Mouse (Mus musculus): Measurements from ENCODE around the gene Ap1s3.

The Ap1s3 gene

DNA sequence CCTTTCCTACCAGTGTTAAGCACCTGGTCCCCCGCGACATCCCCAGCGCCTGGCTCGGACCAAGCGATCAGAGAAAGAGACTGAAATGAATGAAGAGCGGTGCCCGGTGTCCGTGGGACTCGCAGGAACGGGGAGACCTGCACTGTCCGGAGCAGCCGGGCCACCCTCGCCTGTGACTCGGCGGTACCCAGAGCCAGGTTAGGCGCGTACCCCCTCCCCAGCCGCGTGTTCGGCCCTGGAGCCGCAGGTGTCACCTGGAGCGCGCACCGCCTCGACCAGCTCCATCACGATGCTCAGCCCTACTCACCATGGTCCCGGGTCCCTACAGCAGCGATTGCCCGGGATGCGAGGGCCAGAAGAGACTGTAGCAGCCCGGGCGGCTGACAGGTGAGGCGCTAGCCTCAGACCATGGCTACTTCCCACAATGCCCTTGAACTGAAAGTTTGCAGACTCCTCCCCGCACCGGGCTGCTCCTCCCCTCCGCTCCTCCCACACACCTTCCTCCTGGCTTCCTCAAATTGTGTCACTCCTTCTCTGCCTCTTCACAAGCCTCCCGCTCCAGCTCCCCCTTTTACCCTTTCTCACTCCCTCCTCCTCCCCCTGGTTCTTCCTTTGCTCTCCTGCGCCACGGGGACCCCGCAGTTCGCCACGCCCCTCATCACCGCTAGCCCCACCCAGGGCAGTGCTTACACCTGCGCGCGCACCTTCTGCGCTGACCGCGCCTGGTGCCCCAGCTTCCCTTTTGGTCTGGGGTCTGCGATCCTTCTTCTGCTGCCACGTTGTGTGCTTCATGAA lies at the start of gene Ap1s3:
Ap1s3 (minus strand) TSS at position 430 of the 795 bp plus-strand sequence.
- in situ Hi-C loops (cut with MboI, MseI): no loop called here

DNA sequence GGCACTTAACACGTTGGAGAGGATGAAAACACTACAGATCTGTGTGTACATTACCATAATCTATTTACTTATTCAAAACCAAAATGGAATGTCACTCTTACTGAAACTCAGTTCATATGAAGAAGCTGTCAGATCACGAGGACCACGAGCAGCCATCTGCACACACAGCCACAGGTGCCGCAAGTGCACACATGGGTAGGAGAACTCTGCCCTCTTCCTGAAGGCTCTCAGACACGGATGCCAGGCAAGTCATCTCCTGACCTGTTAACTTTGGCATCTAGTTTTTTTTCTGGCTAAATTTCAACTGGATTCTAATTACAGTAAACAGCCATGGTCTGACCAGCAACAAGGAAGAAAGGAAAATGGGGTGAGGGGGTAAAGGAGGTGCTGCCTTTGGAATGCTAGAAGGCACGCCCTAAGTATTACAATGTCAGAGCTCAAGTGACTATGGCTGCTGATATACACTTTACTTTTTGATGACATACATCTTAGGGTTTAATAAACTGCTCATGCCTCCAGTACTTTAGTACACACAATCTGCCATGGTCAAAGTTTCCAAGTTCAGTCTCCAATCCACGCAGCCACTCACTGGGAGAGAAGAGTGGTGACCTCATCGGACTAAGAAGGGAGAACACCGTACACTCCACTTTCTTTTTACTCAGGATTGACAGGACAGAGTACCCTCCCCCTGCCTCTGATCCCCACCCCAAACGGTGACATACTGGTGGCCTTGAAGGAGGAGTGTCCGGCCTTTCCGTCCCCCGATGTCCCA lies 42.6 kb upstream of the Ap1s3 start:
- in situ Hi-C loops (cut with MboI, MseI): loop anchor here in 1 of 2 experiments (5.0 kb wide), 1 partner anchor 48 kb away; no protein-coding TSS in a partner anchor

DNA sequence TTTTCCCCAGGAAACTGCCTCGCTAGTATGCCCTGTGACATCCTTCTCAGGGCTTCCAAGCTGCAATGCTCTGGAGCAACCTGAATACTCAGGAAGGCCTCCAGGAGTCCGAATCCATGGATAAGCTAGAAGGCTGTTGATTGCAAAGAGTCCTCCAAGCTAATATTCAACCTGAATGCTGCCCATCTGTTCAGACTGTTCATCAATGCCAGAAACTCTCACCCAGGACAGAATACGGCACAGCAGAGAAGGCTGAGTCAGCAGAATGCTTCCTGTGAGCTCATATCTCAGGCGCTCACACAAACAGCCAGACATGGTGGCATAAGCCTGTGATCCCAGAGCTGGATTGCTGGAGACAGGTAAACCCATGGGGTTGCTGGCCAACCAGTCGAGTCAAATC lies 41.3 kb upstream of the Ap1s3 start:
- in situ Hi-C loops (cut with MboI, MseI): loop anchor here in 1 of 2 experiments (5.0 kb wide), 1 partner anchor 49 kb away; no protein-coding TSS in a partner anchor

DNA sequence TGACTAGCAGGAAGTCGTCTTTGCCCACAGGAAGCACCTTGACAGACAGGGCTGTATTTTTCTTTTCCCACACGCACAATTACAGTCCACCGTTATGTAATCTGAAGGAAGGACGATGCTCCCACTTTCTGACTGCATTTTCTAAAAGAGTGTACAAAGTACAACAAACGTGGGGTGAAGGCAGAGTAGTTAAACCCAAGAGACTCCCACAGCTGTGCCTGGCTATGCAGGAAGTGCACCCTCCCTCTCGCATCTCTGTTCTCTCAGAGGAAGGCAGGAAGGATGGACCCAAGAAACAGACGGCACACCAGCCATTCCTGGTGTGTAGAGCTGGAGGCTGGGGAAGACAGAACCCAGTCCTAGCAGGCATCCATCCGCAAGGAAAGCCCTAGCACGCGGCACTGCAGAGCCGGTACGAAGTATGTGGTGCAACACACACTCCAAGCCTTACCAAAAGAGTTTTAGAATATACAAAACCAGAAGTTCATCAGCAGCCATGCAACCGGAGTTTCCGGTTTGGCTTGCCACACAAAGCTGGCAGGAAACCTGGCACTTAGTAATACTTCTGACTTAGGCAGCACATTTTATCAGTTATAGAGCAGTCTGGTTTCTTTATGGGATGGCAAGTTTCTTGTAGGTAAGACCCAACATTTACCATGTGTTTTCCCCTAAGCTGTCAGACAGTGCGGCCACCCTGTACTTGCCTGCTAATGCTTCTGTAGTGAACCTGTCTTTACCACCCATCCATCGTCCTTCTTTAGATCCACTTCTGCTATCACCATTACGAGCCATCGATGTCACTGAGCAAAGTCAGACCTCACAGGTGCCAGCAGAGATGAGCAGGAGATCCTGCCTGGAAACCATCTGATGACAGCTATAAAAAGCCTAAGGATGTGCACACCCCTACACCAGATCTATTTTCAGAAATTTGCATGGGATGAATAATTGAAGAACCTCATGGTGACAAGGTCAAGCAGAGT lies 39.7 kb upstream of the Ap1s3 start:
- in situ Hi-C loops (cut with MboI, MseI): loop anchor here in 1 of 2 experiments (5.0 kb wide), 1 partner anchor 51 kb away; no protein-coding TSS in a partner anchor

DNA sequence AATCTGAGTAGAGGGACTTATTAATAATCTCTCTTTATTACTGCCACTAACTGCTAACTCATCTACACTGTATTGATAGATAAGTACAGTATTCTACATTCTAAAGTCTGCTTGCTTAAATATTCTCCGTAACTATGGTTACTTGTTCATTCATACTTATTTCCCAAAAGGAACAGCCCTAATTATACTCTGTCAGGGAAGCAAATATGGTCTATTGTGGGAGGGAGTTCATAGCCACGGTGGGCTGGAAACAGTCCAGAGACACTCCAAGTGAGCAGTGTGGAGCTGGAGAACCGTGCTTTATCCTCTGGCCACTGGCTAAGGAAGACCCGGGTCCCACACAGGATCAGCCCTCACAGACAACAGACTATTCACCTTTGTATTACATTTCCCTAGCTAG lies 38.9 kb upstream of the Ap1s3 start:
- in situ Hi-C loops (cut with MboI, MseI): loop anchor here in 1 of 2 experiments (5.0 kb wide), 1 partner anchor 52 kb away; no protein-coding TSS in a partner anchor

DNA sequence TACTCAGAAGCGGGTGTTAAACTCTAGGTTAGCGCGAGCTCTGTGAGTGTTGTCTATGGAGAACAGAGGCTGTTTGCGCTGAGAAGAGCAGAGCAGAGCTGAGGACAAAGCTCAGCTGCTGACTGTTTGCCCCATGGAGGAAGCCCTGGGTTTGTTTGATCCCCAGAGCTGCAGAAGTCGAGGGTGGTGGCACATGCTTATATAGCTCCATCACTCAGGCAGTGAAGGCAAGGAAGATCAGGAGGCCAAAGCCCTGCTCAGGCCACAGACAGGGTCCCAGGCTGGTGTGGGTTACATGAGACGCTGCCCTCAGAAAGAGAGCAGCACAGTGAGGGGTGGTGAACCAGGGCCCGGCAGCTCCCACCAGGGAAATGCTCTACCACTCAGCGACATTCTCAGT lies 38.4 kb upstream of the Ap1s3 start:
- in situ Hi-C loops (cut with MboI, MseI): loop anchor here in 1 of 2 experiments (5.0 kb wide), 1 partner anchor 52 kb away; no protein-coding TSS in a partner anchor

DNA sequence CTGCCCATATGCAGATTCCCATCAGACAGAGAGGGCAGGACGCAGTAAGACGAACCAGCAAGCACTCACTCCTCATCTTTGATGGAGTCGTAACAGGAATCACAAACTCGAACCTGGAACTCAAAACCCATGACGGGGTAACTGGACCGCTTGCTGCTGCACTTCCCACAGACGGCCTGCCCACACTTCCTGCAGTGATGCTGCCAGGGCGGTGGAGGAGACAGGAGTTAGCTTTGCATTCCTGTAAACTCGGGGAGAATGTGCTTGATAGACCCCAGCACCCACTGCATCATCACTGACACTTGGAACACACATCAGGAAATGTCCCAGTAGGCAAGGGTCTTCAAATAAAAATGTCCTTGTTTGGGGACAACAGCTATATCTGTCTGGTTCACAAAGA lies 35.6 kb upstream of the Ap1s3 start:
- in situ Hi-C loops (cut with MboI, MseI): loop anchor here in 1 of 2 experiments (10.0 kb wide), 1 partner anchor 397 kb away; no protein-coding TSS in a partner anchor

DNA sequence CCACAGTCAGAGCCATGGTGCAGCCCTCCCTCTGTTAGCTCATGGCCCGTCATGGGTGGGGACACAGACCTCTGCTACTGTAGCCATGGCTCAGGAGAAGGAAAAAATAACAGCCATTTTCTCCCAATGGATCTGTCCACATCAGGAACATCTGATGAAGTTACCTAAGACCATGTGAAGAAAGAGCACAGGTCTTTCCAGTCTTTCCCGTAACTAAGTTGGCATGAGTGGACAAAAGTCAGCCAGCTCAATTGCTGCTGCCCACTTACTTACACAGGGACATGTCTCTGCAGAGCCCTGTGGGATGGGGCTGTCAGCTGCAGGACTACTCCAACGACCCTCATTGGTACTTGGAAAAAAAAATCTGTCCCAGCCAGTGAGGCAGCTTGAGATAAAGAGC lies 34.9 kb upstream of the Ap1s3 start:
- in situ Hi-C loops (cut with MboI, MseI): loop anchor here in 1 of 2 experiments (10.0 kb wide), 1 partner anchor 398 kb away; no protein-coding TSS in a partner anchor

DNA sequence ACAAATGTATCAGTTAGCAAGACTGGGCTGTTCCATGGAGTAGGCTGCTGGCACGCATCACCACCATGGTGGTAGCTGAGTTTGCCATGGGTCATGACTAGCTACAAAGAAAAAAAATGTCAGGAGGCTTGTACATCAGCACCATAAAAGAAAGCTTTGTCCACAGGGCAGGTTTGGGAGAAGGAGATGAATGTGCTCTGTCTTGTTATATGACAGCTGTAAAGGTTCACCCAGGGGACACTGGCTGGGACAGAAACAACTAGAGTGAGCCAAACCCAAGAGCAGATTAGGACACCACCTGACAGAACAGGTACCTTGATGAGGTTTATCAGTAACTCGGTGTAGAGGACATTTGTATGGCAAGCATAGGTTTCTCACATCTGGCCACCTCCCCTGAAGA lies 32.9 kb upstream of the Ap1s3 start:
- in situ Hi-C loops (cut with MboI, MseI): loop anchor here in 1 of 2 experiments (10.0 kb wide), 1 partner anchor 400 kb away; no protein-coding TSS in a partner anchor

DNA sequence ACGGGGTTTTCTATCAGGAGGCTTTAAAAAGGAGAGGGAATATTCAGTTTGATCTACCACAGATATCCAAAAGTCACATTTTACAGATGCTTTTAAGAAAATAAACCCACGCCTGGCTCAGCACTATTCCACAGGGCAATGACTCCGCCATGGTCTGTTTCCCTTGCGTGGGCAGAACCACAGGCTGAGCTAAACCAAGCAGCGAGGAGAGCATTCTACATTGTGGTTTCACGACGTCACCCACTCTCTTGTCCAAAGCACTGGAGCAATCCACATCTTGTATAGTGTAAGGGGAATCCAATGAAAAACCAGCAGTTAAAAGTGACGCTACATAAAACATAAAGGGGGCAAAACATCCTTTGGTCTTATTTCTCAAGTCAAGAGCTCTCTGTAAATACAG lies 31.7 kb upstream of the Ap1s3 start:
- in situ Hi-C loops (cut with MboI, MseI): loop anchor here in 1 of 2 experiments (10.0 kb wide), 1 partner anchor 401 kb away; no protein-coding TSS in a partner anchor

DNA sequence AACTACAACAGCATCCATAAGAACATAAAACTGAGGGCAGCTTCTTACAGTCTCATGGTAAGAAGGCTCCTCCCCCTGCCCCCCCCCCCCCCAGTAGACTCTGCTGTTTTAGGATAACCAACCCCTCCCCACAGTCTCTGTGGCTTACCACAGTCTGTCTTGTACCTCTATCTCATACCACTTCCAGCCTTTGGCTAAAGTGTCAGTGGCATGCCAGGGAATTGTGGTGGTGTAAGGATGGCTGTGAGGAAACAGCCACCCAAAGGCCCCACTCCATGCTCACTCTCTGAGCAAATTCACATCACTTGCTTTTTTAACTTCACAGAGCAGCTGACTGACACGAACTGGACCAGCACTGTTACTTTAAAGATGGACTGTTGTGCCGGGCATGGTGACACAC lies 26.7 kb upstream of the Ap1s3 start:
- in situ Hi-C loops (cut with MboI, MseI): no loop called here

DNA sequence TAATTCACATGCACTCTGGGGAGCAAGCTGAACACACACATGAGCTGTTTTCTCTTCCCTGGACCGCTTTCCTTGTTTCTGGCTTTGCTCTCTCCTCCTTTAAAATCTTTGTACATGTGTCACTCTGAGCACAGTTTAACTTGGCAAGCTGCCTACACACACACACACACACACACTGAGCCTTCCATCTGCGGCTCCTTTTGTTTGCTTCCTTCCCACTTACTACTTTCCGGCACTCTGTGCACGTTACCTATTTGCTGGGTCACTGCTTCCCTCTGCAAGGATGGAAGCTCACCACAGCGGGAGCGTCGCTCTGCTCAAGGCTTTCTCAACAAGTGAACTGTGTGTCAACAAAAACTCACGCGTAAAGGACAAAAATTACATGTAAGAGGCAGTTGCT lies 25.6 kb upstream of the Ap1s3 start:
- in situ Hi-C loops (cut with MboI, MseI): no loop called here

DNA sequence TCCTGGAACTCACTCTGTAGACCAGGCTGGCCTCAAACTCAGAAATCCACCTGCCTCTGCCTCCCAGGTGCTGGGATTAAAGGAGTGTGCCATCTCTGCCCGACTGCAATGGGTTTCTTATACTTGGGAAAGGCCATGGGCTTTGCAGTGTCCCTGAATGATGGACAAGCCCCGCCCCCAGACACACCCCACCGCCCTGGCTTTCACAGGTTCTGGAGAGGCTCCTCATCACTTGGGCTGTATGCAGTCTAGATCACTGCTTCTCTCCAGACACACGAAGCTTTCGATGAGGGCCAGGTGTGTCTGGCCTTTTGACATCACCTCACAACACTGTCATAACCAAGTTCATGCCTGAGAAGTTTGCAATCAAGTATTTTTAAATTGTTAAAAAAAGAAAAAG lies 25.2 kb upstream of the Ap1s3 start:
- in situ Hi-C loops (cut with MboI, MseI): no loop called here

DNA sequence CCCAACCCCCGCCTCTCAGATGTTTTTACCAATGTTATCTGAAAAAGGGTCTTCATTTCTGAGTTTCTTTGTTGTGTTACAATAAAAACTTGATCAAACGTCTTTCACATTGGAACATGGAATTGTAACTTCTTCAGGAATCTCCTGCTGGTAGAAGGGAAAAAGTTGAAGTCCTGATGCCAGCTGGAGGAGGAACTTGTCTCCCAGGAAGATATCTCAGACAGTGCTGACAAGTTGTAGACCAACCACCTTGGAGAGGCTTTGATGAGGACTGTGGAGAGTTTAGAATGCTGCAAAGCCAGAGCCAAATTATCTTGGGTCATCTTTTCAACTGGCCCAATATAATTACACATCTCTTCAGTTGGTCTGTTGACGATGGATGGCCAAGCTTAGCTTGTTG lies 20.7 kb upstream of the Ap1s3 start:
- in situ Hi-C loops (cut with MboI, MseI): no loop called here

DNA sequence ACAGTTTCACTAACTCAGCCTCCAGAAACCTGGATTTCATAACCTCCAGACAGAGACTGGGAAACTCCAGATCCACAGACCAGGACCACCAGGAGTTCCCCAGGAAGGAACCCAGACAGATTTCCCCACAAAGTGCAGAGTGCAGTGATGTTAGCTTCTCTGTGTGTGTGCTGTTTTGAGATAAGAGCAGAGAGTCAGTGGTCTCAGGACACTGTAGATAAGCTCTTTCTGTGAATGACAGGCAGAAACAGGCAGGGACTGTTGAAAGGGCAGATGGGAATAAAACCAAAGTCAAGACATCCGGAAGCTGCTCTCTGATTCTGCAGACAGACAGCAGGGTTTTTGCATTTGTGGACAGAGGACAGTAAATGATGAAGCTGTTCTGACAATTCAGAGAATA lies 15.5 kb upstream of the Ap1s3 start:
- in situ Hi-C loops (cut with MboI, MseI): no loop called here

DNA sequence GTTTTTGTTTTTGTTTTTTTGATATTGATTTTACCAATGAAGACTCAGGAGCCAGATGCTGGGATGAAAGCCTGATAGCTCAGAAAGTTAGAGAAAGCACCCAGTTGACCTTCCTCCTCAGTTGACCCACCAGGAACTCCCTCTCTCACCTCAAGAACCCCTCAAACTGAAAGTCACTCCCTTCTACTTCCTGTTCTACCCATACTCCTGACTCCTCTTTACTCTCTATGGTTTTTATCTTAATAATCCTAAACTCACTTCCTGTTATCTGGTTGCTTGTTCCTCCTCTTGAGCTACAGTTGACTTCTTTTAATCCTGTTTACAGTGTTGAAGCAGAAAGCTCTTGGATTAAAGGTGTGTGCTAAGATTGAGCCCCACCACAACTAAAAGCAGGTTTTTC lies 12.3 kb upstream of the Ap1s3 start:
- in situ Hi-C loops (cut with MboI, MseI): loop anchor here in 1 of 2 experiments (5.0 kb wide), 3 partner anchors 102 to 962 kb away; no protein-coding TSS in a partner anchor

DNA sequence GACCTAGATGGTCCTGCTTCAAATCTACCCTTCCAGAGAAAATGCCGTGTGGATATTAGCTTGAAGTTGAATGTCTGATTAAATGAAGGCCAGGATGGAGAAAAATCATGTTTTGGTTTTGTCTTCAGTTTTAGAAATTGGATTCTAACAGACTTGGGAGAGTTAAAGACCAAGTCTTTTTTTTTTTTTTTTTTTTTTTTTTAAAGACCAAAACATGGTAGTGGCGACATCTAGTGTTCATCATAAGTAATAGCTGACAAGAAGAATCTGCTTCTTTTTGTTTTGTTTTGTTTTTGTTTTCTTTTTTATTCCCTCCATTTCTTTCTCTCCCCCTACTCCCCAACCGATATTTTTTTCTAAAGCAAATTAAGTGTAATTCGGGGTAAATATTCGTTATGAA lies 11.2 kb upstream of the Ap1s3 start:
- in situ Hi-C loops (cut with MboI, MseI): loop anchor here in 1 of 2 experiments (5.0 kb wide), 3 partner anchors 101 to 961 kb away; no protein-coding TSS in a partner anchor

DNA sequence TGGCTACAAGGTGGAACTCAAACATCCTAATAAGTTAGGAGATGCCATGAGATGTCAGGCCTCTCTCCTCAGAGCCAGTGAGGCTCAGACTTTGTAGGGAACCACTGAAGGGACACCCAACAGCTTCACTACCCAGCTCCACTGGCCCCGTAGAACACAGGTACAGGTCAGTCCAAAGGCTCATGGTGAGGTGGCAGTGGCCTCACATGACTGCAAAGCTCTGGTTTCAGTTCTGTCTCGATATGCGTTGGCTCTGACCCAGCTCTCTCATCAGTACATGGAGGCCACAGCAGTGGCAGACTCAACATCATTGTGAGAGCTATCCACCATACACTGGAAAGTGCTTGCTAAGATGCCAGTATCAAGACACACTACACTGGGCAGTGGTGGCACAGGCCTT lies 9.0 kb upstream of the Ap1s3 start:
- in situ Hi-C loops (cut with MboI, MseI): loop anchor here in 1 of 2 experiments (5.0 kb wide), 3 partner anchors 98 to 958 kb away; no protein-coding TSS in a partner anchor

DNA sequence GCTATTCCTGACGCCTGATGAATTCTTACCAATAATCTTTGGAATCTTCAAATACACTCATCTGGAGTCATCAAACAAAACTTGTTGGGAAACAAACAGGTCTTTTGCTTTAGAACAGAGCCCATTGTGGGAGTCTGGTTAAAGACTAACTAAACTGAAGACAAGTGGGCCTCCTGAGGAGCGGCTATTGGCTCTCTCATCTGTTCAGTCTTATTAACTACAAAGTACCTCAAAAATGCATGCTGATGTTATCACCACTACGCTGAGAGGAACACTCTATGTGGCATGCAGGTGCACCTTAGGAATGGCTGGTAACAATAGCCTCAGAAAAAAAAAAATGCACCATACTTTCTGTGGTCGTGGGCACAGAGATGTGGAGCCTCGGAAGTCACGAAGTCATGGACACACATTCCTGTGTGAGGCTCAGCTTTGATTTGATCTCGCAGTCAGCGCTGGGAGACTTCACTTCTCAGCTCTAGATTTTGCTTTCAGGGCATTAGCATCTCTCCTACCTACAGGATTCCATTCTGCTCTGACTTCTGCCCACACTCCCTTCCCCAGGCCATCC lies 6.4 kb upstream of the Ap1s3 start:
- in situ Hi-C loops (cut with MboI, MseI): loop anchor here in 1 of 2 experiments (5.0 kb wide), 1 partner anchor 951 kb away; no protein-coding TSS in a partner anchor

DNA sequence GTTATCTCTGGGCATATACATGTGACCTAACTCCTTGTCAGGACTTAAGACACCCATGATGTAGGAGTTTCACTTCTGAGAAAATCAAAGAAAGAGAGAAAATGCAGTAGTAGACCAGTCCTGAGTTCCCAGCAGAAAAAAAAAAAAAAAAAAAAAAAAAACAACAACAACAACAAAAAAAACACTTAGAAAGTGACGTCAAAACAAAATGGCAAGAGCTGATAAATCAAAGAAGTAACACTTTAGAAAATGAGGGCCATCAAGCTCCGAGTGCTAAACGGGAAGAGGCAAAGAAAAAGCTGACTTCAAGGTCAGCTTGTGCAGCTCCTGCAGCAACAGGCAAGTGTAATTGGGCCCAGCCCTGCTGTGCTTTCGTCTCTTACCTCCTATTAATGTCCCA lies 3.9 kb upstream of the Ap1s3 start:
- in situ Hi-C loops (cut with MboI, MseI): loop anchor here in 1 of 2 experiments (5.0 kb wide), 1 partner anchor 948 kb away; no protein-coding TSS in a partner anchor

Measured in T-helper 17 cell (primary cell).